Mouse (Mus musculus): ENCODE results near the gene Ifrd2. TPM values are rescaled to one million over a fixed set of nuclear protein-coding genes. Genes with fewer than 3 reads are reported as not detected.

Gene Ifrd2
- polyA plus RNA-seq, 2 experiments = 55.0 to 57.3 TPM

GRCm38 (mm10) chr9:107611456-107612190 is 24.2 kb downstream of the Ifrd2 start:
- H3K9ac ChIP-seq (ENCODE audit: low read depth, low read length, severe bottlenecking) = peak overlapping the region; percentile 59; the same call in 1 of the 2 replicates
- H3K27ac ChIP-seq (replicated peaks; ENCODE audit: low read depth, low read length) = peak overlapping the region; percentile 92
- H3K27me3 ChIP-seq (ENCODE audit: control insufficient read depth, insufficient read depth, low read length) = no peaks in the 10 kb centered on the region
- peaks cover 32% of the 10 kb centered on the region for H3K36me3 ChIP-seq (ENCODE audit: control insufficient read depth, insufficient read depth, low read length)
- no peaks in the 10 kb centered on the region for H3K9me3 ChIP-seq (ENCODE audit: control insufficient read depth, low read length)
- DNase-seq (ENCODE audit: low spot score) (no peak), ATAC-seq (ENCODE audit: low FRiP score, low read depth) (no peak)
- 63% methylated on average over 6 of the region's 6 CpGs for WGBS
- peak overlapping the region; percentile 85; the same call in 1 of the 2 replicates for H3K4me2 ChIP-seq (replicated peaks; ENCODE audit: low read depth, low read length, severe bottlenecking)
- peaks cover 54% of the 10 kb centered on the region for H3K4me1 ChIP-seq (ENCODE audit: control insufficient read depth, insufficient read depth, low read length)
- TF ChIP-seq POLR2A (IDR thresholded peaks at IDR 0.05; ENCODE audit: borderline replicate concordance, extremely low read depth, insufficient read depth, insufficient read length) = no peak
- H3K4me3 ChIP-seq (replicated peaks; ENCODE audit: low read length) = peak overlapping the region; percentile 38; the same call in 1 of the 2 replicates

GRCm38 (mm10) chr9:107612191-107612944 is 24.9 kb downstream of the Ifrd2 start:
- Histone ChIP-seq H3K4me3 (replicated peaks; ENCODE audit: low read length) (peak overlapping the region; percentile 38), H3K9ac (ENCODE audit: low read depth, low read length, severe bottlenecking) (peak overlapping the region; percentile 59), H3K9me3 (ENCODE audit: control insufficient read depth, low read length) (no peaks in the 10 kb centered on the region), H3K27me3 (ENCODE audit: control insufficient read depth, insufficient read depth, low read length) (no peaks in the 10 kb centered on the region), H3K4me2 (replicated peaks; ENCODE audit: low read depth, low read length, severe bottlenecking) (peak overlapping the region; percentile 85), H3K36me3 (ENCODE audit: control insufficient read depth, insufficient read depth, low read length) (peaks cover 39% of the 10 kb centered on the region), H3K4me1 (ENCODE audit: control insufficient read depth, insufficient read depth, low read length) (peaks cover 47% of the 10 kb centered on the region), H3K27ac (replicated peaks; ENCODE audit: low read depth, low read length) (peak overlapping the region; percentile 92)
- 6% methylated on average over 43 of the region's 48 CpGs for WGBS
- ATAC-seq (ENCODE audit: low FRiP score, low read depth) (peak; percentile 93), DNase-seq (ENCODE audit: low spot score) (peak; percentile 95)
- no peak for TF ChIP-seq POLR2A (IDR thresholded peaks at IDR 0.05; ENCODE audit: borderline replicate concordance, extremely low read depth, insufficient read depth, insufficient read length)

GRCm38 (mm10) chr9:107612945-107613569 is 25.6 kb downstream of the Ifrd2 start:
- Histone ChIP-seq H3K4me3 (replicated peaks; ENCODE audit: low read length) (peak overlapping the region; percentile 38), H3K9me3 (ENCODE audit: control insufficient read depth, low read length) (no peaks in the 10 kb centered on the region), H3K4me2 (replicated peaks; ENCODE audit: low read depth, low read length, severe bottlenecking) (peak overlapping the region; percentile 85), H3K27ac (replicated peaks; ENCODE audit: low read depth, low read length) (peak overlapping the region; percentile 92), H3K9ac (ENCODE audit: low read depth, low read length, severe bottlenecking) (peak overlapping the region; percentile 59), H3K4me1 (ENCODE audit: control insufficient read depth, insufficient read depth, low read length) (peaks cover 40% of the 10 kb centered on the region), H3K36me3 (ENCODE audit: control insufficient read depth, insufficient read depth, low read length) (peaks cover 46% of the 10 kb centered on the region), H3K27me3 (ENCODE audit: control insufficient read depth, insufficient read depth, low read length) (no peaks in the 10 kb centered on the region)
- ATAC-seq (ENCODE audit: low FRiP score, low read depth) (no peak), DNase-seq (ENCODE audit: low spot score) (no peak)
- 11% methylated on average over 12 of the region's 12 CpGs for WGBS
- TF ChIP-seq POLR2A (IDR thresholded peaks at IDR 0.05; ENCODE audit: borderline replicate concordance, extremely low read depth, insufficient read depth, insufficient read length) = no peak

GRCm38 (mm10) chr9:107615035-107615434 is 27.6 kb downstream of the Ifrd2 start:
- Histone ChIP-seq H3K4me3 (replicated peaks; ENCODE audit: low read length) (no peak overlapping the region), H3K4me1 (ENCODE audit: control insufficient read depth, insufficient read depth, low read length) (peaks cover 24% of the 10 kb centered on the region), H3K27me3 (ENCODE audit: control insufficient read depth, insufficient read depth, low read length) (no peaks in the 10 kb centered on the region), H3K36me3 (ENCODE audit: control insufficient read depth, insufficient read depth, low read length) (peaks cover 66% of the 10 kb centered on the region), H3K9ac (ENCODE audit: low read depth, low read length, severe bottlenecking) (no peak overlapping the region), H3K9me3 (ENCODE audit: control insufficient read depth, low read length) (no peaks in the 10 kb centered on the region), H3K4me2 (replicated peaks; ENCODE audit: low read depth, low read length, severe bottlenecking) (no peak overlapping the region), H3K27ac (replicated peaks; ENCODE audit: low read depth, low read length) (no peak overlapping the region)
- 93% methylated on average over 4 of the region's 4 CpGs for WGBS
- TF ChIP-seq POLR2A (IDR thresholded peaks at IDR 0.05; ENCODE audit: borderline replicate concordance, extremely low read depth, insufficient read depth, insufficient read length) = no peak
- DNase-seq (ENCODE audit: low spot score) (no peak), ATAC-seq (ENCODE audit: low FRiP score, low read depth) (no peak)

GRCm38 (mm10) chr9:107617461-107617860 is 30.0 kb downstream of the Ifrd2 start:
- Histone ChIP-seq H3K4me1 (ENCODE audit: control insufficient read depth, insufficient read depth, low read length) (peaks cover 5% of the 10 kb centered on the region), H3K4me2 (replicated peaks; ENCODE audit: low read depth, low read length, severe bottlenecking) (no peak overlapping the region), H3K27me3 (ENCODE audit: control insufficient read depth, insufficient read depth, low read length) (no peaks in the 10 kb centered on the region), H3K9me3 (ENCODE audit: control insufficient read depth, low read length) (no peaks in the 10 kb centered on the region), H3K4me3 (replicated peaks; ENCODE audit: low read length) (no peak overlapping the region), H3K36me3 (ENCODE audit: control insufficient read depth, insufficient read depth, low read length) (peaks cover 76% of the 10 kb centered on the region), H3K27ac (replicated peaks; ENCODE audit: low read depth, low read length) (no peak overlapping the region), H3K9ac (ENCODE audit: low read depth, low read length, severe bottlenecking) (no peak overlapping the region)
- DNase-seq (ENCODE audit: low spot score) (no peak), ATAC-seq (ENCODE audit: low FRiP score, low read depth) (no peak)
- TF ChIP-seq POLR2A (IDR thresholded peaks at IDR 0.05; ENCODE audit: borderline replicate concordance, extremely low read depth, insufficient read depth, insufficient read length) = no peak
- 89% methylated on average over 2 of the region's 2 CpGs for WGBS
